Mouse (Mus musculus): Measurements from ENCODE around the gene Dusp6. TPM values are rescaled to one million over a fixed set of nuclear protein-coding genes. Genes with fewer than 3 reads are reported as not detected.

The Dusp6 gene
- 63.2 TPM for total RNA-seq (2023)

DNA sequence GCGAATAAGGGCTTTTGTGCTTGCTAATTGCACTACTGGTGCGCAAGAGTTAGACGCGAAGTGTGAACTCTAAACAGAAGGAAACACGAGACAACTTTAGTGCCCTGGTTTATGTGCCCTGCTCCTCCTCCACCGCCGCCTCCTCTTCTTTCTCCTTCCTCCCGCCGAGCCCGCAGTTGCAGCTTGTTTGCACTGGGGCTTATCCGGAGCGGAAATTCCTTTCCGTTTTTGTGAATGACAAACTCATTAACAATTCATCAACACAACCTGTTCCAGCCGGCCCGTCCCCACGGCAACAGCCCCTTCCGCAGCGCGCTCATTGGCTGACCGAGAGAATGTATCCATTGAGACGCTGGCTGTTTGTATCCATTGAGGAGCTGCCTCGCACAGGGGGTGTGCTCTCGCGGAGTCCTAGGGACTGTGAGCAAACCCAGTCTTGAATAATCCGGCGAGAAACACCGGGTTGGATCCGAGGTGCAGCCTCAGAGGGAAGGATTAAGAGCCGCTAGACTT is at the start of gene Dusp6:
Dusp6 (plus strand) TSS at position 365 of the 513 bp plus-strand sequence.

Other genes with a start within 250 kb of the Dusp6 start
- 25.9 TPM for gene Poc1b, start 156.2 kb upstream of the Dusp6 start, total RNA-seq (2023)
- gene Galnt4, start 155.1 kb upstream of the Dusp6 start, total RNA-seq (2023), result 17.4 TPM
- gene Phxr2, start 136.9 kb upstream of the Dusp6 start, total RNA-seq (2023), result not detected